Mouse (Mus musculus) layer of hippocampus, adult 2 months (tissue): ENCODE results near the gene Cish. TPM values are rescaled to one million over a fixed set of nuclear protein-coding genes. Genes with fewer than 3 reads are reported as not detected.

ENCODE experiments used
- DNase-seq, 2 experiments: peaks; one replicate each; pipeline ENCODE4 v3.0.0; 2022; ENCODE audit warnings: low spot score in 2 of 2
- H3K27ac ChIP-seq: fragments of 200-600 bp; 2 replicates; pipeline ENCODE4 v1.8.1; 2022
- H3K4me3 ChIP-seq: fragments of 200-600 bp; 2 replicates; pipeline ENCODE4 v1.8.1; 2022; ENCODE audit warnings: mild to moderate bottlenecking
- CTCF ChIP-seq: fragments of 200-600 bp; conservative IDR thresholded peaks from 2 replicates; pipeline ENCODE4 v1.8.1; 2022; ENCODE audit warnings: antibody characterized with exemption, mild to moderate bottlenecking, moderate library complexity
- total RNA-seq, 2 experiments: library from RNA; stranded (reverse); gene quantifications; 2 replicates each; pipeline ENCODE4 v1.2.3; 2021

The Cish gene
- total RNA-seq, 2 experiments from 2014 or later = 3.0 to 3.7 TPM

DNA sequence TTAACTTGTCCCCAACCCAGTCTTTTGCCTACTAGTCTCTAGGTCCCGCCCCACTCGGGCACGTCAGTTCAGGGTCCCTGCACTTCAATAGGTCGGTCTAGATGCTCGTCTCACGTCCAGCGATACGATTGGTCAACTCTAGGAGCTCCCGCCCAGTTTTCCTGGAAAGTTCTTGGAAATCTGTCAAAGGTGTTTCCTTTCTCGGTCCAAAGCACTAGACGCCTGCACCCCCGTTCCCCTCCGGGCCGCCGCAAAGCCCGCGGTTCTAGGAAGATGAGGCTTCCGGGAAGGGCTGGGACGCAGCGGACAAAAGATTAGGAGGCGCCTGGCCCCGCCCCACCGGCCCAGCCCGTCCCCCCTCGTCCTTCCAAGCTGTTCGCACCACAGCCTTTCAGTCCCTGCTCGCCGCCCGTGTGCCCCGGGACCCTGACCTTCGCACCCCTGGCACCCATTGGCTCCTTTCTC, 707 bp downstream of the Cish start:
- TF ChIP-seq CTCF = no peak
- peak overlapping the region; percentile 40; the same call in 1 of the 2 replicates for H3K27ac ChIP-seq
- H3K4me3 ChIP-seq = peak overlapping the region; percentile 89
- DNase-seq = peak; percentile 85 to 86

DNA sequence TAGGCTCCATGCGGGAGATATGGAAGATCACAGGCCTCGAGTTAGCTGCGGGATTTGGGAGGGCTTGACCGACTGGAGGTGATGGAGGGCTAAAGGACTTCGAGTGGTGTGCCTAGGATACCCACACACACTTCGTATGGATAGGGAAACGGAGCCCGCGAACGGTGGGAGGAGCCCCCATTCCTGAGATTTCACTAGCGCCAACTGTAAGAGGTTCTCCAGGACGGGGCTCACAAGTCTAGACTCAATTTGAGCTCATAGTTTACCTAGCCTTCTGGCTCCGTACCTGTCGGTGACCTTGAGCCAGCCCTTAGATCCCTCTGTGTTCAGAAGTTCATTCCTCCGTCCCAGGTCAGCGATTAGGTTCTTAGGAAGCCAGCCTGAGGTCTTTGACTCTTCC, 1.2 kb downstream of the Cish start:
- DNase-seq = no peak
- Histone ChIP-seq H3K4me3 (peak overlapping the region; percentile 89), H3K27ac (peak overlapping the region; percentile 40; the same call in 1 of the 2 replicates)
- TF ChIP-seq CTCF = no peak

DNA sequence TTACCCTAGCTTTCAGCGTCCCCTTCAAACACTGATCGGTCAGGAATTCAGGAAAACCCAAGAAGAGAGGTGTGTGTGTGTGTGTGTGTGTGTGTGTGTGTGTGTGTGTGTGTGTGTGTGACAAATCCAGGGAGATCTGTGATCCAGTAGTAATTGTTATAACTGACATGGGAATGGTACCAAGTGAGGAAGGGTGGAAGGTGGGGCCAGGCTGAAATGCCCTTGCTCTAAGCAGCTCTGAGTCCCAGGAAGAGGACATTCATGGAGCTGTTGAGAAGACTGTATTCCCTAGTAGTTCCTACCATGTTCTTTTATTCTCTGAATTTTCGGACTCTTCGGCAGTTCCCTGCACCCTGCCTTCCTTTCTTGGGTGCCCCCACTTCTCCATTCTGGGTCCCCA, 1.8 kb downstream of the Cish start:
- Histone ChIP-seq H3K4me3 (no peak overlapping the region), H3K27ac (no peak overlapping the region)
- no peak for DNase-seq
- no peak for TF ChIP-seq CTCF

DNA sequence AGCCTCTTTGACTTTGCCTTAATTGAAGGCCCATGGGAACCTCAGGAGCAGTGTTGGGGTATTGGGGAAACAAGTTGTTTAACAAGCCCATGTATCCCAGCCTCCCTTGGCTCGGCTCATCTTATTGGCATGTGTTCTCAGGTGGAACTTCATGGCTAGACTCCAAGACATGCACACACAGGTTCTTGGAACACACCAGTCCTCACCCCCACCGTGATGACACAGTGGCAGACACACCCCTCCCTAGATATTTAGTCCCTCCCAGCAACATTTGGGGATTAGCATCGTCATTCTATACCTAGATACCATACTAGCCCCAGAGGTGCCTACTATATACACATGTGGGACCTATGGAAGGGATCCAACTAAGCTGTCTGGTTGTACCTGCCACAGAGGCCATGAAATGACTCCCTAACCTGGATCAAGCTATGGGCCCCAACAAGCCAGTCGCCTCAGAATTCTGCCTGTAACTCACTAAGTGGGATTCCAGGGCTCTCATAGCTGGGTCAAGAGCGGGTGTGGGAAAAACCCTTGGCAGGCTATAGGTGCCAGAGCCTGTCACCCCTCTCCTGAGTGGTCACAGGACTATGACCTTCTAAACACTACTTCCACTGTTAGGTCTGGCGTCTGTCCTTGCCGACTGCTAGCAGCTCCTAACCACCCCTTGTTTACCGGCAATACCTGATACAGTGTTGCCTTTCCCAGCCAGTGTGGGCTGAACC, 2.4 kb downstream of the Cish start:
- no peak for DNase-seq
- H3K4me3 ChIP-seq = no peak overlapping the region
- no peak for TF ChIP-seq CTCF
- no peak overlapping the region for H3K27ac ChIP-seq

DNA sequence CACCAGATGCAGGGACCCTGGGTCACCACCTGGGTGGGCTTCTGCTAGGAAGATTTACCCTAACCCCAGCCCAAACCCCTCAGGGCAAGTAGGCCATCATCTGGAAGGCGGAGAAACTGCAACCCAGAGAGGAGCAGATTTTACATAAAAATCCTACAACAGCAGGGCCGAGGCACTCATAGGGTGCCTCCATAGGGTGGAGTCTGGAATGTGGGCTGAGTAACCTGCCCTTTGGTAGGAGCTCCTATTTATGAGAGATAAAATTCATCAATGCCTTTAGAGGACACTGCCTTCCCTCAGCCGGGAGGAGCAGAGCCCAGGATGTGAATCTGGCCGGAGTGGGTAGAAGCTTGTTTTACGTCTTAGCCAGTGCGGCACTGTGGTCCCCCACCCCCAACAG, 3.0 kb downstream of the Cish start:
- TF ChIP-seq CTCF = no peak
- H3K4me3 ChIP-seq = no peak overlapping the region
- no peak overlapping the region for H3K27ac ChIP-seq
- DNase-seq = no peak

DNA sequence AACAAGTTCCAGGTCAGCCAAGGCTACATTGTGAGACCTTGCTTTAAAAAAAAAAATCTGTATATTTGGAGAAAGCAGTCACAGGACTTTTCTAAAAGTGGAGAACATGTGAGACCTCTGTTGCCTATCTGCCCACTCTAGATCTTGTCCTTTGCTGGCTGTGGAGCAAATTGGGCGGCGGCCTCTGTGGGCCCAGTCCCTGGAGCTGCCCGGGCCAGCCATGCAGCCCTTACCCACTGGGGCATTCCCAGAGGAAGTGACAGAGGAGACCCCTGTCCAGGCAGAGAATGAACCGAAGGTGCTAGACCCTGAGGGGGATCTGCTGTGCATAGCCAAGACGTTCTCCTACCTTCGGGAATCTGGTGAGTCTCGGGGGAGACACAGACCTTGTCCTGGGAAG, 4.0 kb downstream of the Cish start:
- no peak for TF ChIP-seq CTCF
- DNase-seq = no peak
- no peak overlapping the region for H3K4me3 ChIP-seq

DNA sequence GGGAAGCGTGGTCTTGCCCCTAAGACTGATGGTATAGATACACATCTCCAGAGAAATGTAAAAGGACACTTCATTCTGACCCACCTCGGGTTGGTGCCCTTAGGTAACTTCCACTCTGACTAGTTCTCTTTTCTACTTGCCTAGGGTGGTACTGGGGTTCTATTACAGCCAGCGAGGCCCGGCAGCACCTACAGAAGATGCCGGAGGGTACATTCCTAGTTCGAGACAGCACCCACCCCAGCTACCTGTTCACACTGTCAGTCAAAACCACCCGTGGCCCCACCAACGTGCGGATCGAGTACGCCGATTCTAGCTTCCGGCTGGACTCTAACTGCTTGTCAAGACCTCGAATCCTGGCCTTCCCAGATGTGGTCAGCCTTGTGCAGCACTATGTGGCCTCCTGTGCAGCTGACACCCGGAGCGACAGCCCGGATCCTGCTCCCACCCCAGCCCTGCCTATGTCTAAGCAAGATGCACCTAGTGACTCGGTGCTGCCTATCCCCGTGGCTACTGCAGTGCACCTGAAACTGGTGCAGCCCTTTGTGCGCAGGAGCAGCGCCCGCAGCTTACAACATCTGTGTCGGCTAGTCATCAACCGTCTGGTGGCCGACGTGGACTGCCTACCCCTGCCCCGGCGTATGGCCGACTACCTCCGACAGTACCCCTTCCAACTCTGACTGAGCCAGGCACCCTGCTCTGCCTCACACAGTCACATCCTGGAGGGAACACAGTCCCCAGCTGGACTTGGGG, 4.6 kb downstream of the Cish start:
- H3K27ac ChIP-seq = no peak overlapping the region
- TF ChIP-seq CTCF = no peak
- no peak for DNase-seq
- H3K4me3 ChIP-seq = no peak overlapping the region

More for the DNA sequence above, 4.0 kb downstream of the Cish start:
- H3K27ac ChIP-seq = no peak overlapping the region

DNA sequence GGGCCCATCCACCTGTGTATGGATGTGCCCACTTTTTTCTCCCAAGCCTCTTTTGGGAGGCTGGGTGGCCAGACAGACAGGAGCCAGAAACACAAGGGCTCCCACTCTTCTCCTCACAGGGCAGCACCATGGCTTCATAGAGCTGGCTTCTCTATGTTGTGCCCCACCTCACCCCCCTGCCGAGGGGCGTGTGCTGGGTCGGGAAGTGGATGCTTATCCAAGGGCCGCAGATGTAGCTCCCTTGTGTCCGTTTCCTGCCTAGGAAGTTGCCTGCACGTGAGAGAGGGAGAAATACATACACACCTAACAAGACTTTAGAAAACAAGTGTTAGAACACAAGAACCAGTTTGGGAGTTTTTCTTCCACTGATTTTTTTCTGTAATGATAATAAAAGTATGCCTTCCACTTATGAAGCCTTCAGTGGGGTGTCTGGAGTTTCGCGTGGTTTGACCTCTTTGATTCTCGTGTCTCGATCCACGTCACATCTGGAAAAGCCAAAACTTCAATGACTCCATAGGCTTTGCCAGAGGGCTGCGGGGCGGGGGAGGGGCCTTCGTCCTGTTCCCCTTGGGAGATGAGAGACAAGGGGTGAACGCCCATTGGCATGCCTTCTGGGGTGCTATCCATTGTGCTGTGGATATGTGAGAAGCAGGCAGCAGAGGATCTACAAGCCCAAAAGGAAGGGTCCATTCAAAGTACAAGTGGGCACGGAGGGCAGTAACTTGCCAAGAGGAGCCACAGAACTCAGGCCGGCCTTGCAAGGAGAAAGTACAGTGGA, 5.9 kb downstream of the Cish start:
- DNase-seq = no peak
- TF ChIP-seq CTCF = no peak
- no peak overlapping the region for H3K4me3 ChIP-seq
- no peak overlapping the region for H3K27ac ChIP-seq

DNA sequence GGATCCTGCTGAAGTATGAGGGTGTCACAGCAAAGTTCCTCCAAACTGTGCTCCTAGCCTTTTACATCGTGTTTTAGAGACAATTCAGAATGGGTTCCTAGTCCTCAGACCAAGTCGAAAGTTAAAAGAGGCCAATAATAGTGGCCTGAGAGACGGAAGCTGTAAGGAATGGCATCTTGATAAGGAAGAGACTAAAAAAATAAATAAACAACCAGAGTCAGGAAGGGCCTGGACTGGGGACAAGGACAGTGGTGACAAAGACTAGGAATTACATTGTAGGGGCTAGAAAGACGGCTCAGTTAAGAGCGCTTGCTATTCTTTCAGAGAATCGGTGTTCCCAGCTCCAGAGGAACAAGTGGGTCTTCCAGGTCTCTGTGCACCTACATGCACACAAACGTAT, 6.8 kb downstream of the Cish start:
- no peak overlapping the region for H3K27ac ChIP-seq
- H3K4me3 ChIP-seq = no peak overlapping the region
- no peak for TF ChIP-seq CTCF
- no peak for DNase-seq

DNA sequence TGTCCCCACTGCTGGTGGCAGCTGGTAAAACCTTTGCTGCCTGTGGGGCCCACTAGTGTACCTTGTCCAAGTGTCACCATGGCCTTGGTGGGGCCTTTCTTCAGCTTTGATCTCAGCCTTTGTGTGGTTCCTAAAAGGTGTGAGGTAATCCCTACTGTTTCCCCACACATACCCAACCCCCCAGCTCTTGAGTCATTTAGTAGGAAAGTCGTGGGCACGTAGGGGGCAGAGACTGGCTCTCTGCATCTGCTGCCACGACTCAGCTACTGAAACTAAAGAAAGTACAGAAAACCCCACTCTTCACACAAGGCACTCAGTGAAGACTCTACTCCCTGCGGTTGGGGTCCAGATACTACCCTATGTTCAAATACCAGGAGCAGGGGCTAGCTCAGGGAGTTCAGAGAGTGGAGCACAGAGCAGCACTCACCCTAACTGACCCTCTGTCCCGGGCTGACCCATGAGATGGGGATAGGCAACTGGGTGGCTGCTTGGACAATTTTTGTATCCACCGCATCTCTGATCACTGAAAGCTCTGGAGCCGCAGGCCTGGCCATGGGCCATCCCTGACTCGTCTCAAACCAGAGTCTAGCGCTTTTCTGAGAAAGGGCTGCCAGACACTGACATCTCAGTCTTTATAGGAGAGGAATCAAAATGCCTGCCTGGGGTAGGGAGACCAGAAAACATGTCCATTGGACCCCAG, 7.4 kb downstream of the Cish start:
- Histone ChIP-seq H3K27ac (no peak overlapping the region), H3K4me3 (no peak overlapping the region)
- TF ChIP-seq CTCF = no peak
- DNase-seq = no peak

DNA sequence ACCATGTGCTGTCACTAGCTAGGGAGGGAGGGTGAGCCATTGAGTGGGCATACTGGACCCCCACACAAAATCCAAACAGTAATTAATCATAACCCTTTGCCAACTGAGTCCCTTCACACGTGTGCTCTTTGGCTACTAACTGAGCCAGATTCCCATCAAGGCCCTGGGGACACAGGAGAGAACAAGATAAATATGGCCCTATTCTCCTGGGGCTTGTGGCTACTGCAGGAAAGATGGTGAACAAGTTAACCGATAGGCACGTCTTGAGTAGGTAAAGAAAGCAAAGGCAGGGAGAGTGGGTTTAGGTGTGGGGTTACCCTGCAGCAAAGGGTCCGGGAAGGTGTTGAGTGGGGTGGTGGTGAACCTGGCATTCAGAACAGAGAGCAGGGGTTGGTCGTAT, 8.1 kb downstream of the Cish start:
- TF ChIP-seq CTCF = no peak
- Histone ChIP-seq H3K27ac (no peak overlapping the region), H3K4me3 (no peak overlapping the region)
- DNase-seq = no peak

DNA sequence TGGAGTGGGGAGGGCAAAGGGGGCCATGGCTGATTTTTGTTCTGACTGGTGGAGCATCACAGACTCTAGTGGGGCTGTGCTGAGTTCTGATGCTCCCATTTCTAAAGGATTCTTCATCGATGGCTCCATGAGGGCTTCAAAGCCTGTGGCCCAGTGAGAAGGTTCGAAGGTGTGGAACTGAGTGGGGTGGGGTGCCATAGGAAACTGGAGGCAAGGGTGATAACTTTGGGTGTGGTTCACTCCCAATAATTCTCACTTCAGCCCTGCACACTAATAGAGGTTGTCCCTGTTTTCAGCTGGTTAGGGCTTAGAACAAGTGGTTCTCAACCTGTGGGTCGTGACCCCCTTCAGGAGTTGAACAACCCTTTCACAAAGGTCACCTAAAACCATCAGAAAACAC, 8.6 kb downstream of the Cish start:
- TF ChIP-seq CTCF = no peak

DNA sequence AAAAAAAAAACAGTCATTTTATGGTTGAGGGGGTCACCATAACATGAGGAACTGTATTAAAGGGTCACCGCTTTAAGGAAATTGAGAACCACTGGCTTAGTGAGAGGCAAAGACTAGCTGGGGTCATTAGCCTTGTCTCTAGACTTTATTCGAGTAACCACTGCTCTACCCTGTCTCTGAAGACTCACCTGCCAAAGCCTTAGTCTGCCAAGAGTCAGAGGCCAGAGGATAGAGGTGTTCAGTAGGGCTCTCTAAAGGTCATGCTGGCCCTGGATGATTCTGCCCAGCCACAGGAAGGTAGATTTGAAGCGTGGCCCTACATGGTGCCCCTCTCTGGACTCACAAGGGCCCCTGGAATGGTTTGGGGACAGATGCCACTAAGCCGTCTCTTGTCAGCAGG, 9.2 kb downstream of the Cish start:
- no peak overlapping the region for H3K27ac ChIP-seq
- no peak overlapping the region for H3K4me3 ChIP-seq
- DNase-seq = no peak
- TF ChIP-seq CTCF = no peak

More for the DNA sequence above, 8.6 kb downstream of the Cish start:
- H3K27ac ChIP-seq = no peak overlapping the region
- DNase-seq = no peak
- H3K4me3 ChIP-seq = no peak overlapping the region
